Mouse (Mus musculus) megakaryocyte, embryonic 14.5 days (primary cell): Measurements from ENCODE around the gene Lrp1.

Experiments
- FLI1 ChIP-seq: IDR thresholded peaks from 2 replicates; pipeline ENCODE4 v1.6.1; 2012; ENCODE audit warnings: low read length, inconsistent platforms, mixed read lengths
- GATA1 ChIP-seq: IDR thresholded peaks from 3 replicates; pipeline ENCODE4 v1.6.1; 2012; ENCODE audit warnings: mixed read lengths, low read length, inconsistent platforms, borderline replicate concordance

GRCm38 (mm10) chr10:127620406-127621190, at the start of gene Lrp1:
- TF ChIP-seq GATA1 (no peak), FLI1 (no peak)
